Mouse (Mus musculus) small intestine, adult 2 months (tissue): ENCODE results near the gene Agrp.

Experiments used
- CTCF ChIP-seq: fragments of 200-500 bp; IDR thresholded peaks from 2 replicates; pipeline ENCODE4 v1.5.1; 2012; ENCODE audit warnings: low read depth, mild to moderate bottlenecking, control low read depth, inconsistent platforms, low read length, moderate library complexity, mixed read lengths; ENCODE audit not compliant: insufficient replicate concordance, insufficient read length; ENCODE audit errors: extremely low read depth
- POLR2A ChIP-seq: fragments of 200-500 bp; IDR thresholded peaks from 2 replicates; pipeline ENCODE4 v1.6.1; 2012; ENCODE audit warnings: low read depth, mild to moderate bottlenecking, control low read depth, inconsistent platforms, low read length, moderate library complexity

DNA sequence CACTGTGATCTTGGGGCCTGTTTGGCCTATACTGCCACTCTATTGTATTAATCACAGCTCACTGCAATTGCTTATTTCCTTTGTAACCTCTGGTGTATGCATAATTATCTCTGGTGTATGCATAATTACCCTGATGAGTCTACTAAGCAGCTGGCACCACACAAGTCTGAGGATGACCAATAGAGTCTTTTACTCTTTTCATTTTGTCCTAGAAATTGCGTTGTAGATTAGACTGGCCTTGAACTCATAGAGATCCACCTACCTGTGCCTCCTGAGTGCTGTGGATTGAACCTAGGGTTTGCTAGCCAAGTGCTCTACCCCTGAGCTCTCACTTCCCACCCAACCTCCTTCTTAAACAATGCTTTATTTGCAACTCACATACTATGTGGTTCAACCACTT, 11.1 kb downstream of the Agrp start:
- TF ChIP-seq POLR2A: no peak
- TF ChIP-seq CTCF: no peak
